Mouse (Mus musculus): ENCODE results near the gene Otulin.

The Otulin gene

DNA sequence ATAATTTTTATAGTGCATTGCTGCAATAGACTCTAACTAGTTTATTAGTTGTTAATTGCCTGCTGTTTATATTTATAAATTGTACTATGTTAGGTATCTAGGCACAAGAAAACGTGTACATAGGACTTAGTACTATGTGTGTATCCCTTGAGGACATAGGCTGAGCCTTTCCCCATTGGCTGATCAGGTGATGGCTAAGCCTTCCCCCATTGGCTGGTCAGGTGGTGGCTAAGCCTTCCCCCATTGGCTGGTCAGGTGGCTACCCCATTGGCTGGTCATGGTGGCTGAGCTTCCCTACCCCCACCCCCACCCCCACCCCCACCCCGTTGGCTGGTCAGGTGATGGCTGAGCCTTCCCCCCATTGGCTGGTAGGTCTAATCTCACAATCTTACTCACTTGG, 50.6 kb downstream of the Otulin start:
- DNase-seq (ENCODE audit: low read depth), result no peak

DNA sequence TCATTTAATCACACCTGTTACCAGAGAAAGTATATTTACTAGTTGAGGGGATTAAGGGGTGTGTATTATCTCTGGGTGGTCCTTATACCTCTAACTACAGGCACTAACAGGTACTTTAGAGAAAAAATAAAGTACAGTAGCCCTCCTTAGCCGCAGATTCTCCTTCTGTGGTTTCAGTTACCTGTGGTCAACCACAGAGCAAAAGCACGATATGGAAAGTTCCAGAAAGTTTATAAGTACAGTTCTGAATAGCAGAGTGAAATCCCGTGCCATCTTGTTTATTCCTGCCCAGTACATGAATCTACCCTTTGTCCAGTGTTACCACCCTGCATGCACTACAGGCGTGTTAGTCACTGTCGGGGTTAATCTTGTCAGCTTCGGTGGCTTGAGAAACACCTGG, 51.6 kb downstream of the Otulin start:
- no peak for DNase-seq (ENCODE audit: low read depth)

DNA sequence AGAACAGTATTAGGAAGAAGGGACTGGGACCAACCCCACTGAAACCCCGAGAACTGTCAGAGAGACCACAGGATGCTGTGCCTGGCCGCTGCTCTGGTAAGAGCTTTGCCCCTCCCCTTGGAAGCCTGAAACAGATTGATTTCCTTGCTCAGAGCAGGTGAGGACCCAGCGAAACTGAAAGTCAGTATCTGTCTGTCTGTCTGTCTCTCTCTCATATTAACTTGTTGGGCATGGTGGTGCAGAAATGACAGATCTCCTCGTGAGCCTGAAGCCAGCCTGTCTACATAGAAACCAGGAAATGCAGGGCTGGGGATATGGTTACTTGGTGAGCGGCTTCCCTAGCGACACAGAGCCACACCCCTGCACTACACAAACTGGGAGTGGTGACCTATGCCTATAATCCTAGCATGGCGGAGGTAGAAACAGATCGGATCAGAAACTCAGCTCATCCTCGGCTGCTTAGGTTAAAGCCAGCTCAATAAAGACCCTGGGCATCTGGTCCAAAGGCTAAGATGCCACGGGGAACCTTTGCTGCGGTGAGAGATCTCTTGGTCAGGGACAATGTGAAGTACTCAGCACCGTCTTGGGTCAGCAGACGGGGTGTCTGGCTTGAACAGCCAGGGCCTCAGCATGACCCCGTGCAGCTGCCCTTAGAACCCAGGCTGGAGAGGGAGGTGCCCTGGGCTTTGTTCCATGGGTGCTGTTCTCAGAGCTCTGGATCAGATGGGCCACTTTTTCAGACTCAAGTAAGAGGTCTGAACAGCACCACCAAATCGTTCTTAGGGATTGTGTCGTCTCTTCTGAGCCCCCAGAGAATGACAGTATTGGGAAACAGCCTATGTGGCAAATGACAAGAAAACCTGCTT, 52.3 kb downstream of the Otulin start:
- no peak for DNase-seq (ENCODE audit: low read depth)

DNA sequence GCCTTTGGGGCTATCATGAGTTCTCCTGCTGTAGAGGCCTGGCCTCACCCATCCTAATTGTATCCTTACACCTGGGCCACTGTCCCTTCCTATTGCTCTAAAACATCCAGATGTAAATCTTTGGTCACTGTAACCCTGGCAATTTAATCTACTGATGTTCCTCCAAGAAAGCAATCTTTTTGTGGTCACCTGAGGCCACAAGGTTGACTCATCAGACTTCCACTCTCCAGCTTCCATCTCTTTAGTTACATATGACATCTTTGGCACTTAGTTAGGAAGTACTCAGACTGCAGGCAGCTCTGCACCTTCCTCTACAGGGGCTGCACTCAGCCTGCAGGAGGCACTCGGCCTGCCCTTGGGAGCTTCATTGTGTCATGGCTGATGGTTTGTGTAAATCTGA, 53.6 kb downstream of the Otulin start:
- no peak for DNase-seq (ENCODE audit: low read depth)

DNA sequence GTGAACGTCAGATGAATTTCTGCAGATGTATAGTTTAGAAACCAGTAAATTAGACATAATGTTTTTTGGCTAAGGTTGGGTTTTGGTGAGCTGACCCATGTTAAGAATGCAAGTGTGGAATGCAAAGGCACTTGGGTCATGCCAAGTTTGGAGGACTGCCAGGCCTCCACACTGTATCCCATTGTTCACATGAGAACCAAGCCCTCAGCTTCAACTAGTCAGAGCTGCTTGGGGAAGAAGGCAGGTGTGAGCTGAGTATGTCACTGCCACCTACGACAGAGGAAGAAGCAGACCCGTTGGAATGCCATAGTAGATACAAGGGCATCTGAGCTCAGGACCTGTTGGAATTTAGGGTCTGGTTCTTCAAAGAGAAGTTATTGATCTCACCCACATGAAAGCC, 54.6 kb downstream of the Otulin start:
- DNase-seq (ENCODE audit: low read depth), result no peak

DNA sequence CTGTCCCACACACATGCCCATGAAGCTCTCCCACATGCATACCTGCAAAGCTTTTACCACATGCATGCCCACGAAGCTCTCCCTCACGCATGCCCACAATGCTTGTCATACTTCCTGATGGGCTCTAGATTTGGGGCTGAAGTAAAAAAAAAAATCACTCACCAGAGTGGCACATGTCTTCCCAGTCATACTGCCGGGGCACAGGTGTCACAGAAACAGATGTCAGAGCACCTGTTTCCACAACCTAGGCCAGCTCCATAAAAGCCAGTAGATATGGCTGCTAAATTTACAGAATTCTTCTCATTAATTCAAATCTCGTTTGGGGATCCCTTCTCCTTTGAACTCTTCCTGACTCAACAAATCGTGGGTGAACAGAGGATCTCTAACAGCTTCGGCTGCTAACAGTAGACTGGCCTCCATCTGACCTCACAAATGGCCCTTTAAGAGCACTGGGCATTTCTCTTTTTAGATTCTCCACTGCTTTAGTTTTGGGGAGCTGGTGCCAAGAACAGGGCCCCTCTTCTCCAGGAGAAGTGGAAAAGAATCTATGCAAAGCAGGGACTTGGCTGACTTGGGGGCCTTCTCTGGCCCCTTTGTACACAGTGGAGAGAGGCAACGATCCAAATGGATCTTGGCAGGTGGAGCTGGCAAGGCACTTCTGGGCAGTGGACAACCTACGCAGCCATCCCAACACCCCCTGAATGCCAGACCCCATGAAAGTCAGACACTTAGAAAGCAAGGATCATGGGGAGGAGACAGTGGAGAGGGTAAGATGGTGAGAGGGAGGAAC, 55.3 kb downstream of the Otulin start:
- no peak for DNase-seq (ENCODE audit: low read depth)

DNA sequence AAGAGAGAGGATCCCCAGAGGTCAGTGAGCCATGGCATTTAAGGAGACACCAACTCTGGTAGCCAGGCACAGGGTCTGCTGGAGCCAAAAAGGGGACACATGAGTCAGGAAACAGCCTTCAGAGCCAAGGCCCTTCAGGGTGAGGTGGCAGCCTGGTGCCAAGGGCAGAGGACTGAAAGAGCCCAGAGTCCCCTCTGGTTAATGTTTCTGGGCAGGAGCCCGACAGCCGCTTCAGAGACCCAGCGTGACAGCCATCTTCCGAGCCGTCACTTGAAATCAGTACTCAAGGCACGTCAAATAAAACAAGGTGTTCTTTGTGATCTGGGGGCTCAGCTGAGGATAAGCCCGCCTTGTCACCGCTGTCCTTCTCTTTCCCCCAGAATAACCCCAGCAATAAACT, 59.3 kb downstream of the Otulin start:
- DNase-seq (ENCODE audit: low read depth), result no peak

DNA sequence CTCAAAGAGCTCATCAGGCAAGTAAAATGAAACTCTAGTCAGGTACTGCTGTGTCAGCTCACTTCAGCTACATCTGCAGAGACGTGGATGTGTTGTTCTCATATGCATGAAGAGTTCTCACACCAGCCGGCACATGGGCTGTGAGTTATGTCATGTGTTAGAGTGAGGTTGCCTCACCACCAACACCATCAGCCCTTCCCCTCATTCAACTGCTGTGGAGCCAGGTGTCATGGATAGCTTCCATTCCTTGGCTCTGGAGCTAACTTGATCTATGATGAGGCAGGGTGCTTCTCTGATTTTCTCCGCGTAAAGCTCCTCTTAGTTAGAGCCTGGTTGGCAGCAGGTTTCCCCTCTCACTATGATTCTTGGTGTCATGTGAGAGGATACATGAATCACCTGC, 60.1 kb downstream of the Otulin start:
- DNase-seq (ENCODE audit: low read depth), result no peak

DNA sequence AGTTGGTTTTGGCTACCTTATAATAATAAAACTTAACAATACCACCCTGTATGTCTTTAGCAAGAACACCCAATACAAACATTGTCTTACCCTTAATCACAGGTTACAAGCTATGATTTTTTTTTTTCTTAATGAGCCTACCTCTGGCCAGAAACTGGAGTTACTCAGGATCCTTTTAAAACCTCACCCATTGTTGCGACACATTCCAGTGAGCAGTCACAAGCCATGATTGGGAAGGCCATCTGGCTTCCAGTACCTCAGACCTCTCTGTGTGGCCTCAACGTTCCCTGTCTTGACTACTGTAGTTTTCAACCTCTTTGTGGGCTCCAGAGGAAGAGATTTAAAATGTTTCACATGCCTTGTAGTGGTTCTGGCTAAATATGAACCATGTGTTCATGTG, 60.6 kb downstream of the Otulin start:
- no peak for DNase-seq (ENCODE audit: low read depth)

DNA sequence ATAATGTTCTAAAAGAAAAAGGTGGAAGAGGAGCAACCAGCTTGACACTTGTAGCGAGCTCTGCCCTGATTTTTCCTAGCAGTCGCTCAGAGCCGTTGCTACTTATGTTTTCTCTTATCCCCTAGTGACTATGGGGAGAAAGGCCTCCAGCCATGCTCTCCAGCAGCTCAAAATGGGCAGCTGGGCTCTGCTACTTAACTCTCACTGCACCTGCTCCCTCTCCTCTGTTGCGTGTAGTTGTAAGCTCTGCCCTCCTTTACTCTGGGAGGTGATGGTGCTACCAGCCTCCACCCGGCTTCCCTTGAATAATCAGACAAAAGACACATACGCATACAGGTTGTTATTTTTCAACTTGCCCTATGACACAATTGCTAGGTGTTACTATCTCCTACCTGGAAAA, 62.1 kb downstream of the Otulin start:
- DNase-seq (ENCODE audit: low read depth), result no peak

DNA sequence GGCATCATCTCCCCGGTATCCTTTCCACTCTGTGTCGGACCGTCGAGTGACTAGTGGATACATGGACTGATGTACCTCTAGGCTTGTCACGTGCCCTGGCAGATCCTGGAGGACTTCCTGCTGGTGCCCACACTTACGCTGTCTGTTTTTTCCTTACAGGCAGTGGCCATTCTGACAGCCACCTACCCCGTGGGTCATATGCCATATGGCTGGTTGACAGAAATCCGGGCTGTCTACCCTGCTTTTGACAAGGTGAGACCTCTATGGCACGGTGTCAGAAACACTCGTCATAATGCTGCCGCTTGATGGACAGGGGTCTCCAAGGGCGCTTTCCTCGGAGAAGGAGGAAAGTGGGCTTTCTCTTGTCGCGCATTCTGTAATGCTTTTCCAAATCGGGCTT, 63.1 kb downstream of the Otulin start:
- DNase-seq (ENCODE audit: low read depth), result no peak

DNA sequence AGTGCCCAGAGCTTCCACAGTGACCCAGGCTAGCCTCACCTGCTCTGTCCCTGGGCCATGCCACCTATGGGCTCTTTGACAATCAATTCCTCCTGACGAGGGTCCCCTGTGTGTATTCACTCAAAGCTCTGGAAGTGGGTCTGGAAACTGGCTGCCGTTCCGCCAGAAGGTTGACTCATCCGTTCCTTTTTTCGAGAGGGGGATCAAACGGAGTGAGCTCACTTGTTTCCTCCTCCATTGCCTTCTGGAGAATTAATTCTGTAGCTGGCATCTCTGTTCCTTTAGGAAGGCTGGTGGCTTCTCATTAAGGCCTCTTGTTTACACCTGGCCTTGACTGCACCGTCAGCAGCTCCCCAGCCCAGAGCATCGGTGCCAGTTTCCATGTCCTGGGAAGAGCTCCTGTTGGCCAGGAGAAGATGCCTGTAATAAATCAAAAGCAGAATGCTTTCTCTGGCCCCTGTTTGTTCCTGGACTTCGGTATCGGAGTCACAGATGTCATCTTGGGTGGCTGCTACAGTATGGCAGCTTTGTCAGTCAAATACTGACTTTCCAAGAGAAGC, 64.8 kb downstream of the Otulin start:
- no peak for DNase-seq (ENCODE audit: low read depth)

DNA sequence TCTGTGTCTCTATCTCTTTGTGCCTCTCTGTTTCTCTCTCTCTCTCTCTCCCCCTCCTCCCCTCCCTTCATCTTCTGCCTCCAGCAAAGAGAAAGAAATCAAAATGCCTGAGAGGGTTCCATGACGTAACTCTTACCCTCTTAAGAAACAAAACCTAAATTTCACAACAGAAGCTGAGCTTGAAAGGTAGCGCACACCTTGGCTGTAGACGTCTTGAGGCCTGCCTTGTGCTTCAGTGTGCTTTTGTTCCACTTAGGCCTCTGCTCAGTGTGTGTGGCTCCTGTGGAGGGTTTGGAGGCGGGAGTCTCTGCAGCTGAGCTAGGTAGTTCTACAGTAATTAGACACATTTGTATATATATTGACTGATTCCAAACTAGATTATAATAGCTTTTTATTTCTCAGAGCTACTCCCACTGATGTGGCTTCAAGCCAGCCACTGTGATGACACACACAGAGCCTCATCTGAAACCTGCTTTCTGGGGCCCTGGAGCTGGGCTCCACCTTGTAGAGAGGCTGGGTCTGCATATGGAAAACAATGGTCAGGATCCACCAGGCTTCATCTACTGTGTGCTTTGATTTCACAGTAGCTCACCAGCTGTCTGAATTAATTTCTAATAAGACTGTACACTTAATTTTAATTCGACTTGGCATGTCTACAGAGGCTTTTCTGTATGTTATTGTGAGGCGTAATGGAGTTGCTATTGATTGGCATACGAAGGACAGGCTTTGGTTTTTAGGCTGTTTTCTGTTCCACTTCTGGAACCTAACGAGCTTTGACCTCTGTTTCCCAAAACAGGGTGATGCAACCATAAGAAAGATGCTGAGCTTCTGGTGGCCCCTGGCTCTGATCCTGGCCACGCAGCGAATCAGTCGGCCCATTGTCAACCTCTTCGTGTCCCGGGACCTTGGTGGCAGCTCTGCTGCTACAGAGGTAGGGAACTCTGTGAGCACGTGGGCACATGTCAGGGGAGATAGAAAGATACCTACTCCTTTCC, 66.1 kb downstream of the Otulin start:
- DNase-seq (ENCODE audit: low read depth), result no peak

DNA sequence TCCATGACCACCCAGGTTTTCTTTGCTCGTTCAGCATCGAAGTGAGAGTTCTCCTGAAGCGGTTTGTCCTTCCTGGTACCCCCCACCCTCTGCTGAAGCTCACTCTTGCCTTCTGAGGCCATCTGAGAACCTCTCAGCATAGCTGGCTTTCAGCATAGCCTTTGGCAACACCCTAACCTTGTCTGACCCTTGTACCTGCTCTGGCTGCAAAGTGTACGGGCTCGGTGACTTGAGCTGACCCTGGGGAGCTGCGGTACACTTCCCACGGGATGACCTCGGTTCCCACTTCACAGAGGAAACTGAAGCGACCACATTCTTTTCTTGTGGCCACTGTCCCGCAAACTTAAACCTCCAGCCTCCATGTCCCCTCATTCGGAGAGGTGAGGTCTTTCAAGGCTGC, 70.2 kb downstream of the Otulin start:
- no peak for DNase-seq (ENCODE audit: low read depth)

DNA sequence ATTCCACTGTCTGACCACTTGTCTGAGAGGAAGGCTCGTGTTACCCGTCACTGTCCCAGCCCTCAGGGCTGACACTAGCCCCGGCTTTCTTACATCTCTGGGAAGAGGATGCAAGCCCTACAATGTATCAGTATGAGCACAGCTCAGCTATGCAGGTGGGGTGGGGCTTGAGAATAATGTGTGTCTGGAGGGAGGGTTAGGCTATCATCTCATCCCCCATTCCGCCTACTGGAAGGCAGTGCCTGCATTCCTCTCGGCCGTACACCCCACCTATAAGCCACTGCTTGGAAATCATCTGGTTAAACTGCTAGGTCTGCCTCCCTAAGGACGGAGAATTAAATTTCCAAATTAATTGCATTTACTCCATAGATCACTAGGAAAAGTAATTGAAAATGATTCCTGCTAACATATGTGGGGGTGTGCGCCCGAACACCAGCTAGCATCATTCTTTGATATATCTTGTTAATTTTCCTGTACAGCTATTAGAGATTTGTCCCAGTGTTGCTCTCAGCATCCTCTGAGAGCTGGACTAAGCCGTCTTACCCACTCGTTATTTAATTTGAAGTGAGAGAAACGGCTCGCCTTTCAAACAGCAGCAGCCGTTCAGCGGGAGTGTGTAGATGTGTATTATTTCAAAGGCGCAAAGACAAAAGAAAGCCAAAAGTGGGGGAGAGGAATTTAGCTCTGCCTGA, 71.9 kb downstream of the Otulin start:
- no peak for DNase-seq (ENCODE audit: low read depth)

DNA sequence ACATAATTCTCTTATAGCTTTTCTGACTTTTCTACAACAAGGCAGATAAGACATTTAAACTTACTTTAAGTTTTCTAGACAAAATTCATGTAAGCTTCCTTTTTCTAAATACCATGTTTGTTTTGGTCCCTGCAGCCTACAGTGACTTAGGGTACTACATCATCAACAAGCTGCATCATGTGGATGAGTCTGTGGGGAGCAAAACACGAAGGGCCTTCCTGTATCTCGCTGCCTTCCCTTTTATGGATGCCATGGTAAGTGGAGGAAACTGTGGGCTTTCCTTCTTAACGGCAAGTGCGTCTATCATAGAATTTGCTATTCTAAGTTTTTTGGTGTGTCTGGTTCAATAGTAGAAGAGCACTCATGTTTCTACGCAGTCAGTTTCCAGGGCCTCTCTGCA, 76.9 kb downstream of the Otulin start:
- no peak for DNase-seq (ENCODE audit: low read depth)

DNA sequence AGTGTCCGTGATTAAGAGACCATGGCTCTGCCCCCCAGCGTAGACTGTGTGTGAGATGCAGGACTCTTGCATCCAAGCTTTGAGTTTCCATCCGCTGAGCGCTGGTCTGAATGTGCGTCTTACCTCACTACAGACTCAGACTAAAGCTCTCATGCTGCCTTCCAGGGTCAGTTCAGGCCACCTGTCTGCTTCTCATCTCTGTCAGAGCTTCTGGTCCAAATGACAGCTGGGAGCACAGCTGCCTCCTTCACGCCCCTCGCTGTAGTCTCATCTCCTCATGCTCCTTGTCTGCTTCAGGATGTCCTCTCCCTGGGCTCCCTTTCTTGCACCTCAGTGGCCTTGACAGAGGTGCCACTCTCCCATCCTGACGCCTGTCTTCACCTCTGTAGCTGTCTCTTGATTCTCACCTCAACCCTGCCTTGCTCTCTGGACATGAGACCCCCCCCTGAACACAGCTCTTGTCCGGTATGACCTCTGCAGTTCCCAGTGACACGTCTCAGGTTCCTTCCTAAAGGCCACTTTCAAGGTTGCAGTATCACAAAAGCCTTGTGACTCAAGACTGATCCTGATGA, 78.3 kb downstream of the Otulin start:
- DNase-seq (ENCODE audit: low read depth), result no peak

DNA sequence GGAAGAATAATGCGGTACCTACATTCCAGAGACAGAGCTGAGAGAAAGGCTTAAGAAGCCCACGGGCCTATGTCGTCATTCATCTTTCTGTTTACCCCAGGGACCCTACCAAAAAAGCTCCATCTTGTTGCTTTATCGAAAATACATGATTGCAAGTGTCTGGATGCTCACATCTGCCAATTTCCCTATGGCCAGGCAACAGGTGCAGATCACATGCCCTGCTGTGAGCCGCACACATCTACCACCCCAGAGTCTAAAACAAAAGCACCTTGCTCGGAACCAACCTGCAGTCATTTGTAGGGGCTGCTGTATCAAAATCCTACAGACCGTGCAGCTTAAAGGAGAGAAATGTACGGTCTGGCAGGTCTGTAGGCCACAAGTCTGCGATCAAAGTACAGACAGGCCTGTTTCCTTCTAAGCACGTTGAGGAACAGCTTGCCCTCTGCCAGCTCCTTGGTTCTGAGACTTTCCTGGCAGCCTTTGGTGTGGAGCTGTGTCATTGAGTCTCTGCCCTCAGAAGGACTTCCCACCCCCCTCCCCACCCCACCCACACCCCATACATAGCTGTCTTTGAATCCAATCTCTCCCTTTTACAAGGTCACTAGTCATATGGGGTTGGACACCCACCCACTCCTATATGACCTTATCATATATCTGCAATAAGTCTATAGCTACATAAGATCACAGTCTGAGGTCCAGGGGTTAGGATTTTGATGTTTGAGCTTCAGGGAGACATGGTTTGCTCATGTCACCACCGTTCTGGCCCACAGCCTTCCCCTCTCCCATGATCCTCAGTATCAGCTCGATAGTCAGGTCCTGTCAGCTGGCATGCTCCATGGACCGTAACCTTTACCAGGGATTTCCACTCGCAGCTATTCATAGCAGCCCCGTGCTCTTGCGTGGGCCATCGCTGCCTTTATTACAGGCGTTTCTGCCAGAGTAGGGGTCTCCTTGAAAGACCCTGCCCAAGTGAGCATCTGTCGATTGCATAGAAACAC, 79.1 kb downstream of the Otulin start:
- no peak for DNase-seq (ENCODE audit: low read depth)

DNA sequence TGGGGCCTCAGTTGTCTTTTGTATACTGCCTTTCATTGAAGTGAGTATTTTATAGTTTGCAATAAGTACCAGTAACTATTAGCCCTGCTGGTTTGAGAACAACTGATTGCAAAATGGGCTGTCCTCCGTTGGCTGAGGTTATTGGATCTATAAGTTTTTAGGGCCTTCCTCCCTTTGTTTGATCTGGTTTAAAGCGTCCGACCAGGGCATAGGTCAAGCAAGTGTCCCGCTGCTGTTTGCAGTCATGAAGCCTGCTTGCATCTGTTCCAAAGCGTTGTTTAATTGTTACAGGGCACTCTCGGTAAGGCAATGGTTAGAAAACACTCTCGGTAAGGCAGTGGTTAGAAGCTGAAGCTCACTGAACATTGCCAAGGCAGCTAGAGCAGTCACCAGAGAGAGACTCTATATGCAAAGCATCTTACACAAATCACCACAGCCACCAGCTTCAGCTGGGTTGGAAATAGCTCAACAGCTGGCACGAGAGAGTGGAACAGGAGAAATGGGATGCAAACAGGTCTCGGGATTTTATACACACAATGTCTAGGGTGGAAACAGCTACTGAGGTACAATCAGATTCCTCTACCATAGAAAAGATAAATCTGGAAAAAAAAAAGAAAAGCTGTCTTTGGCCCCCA, 80.0 kb downstream of the Otulin start:
- no peak for DNase-seq (ENCODE audit: low read depth)
